Mouse (Mus musculus): ENCODE results near the gene Ugcg. TPM values are rescaled to one million over a fixed set of nuclear protein-coding genes. Genes with fewer than 3 reads are reported as not detected.
"Not testable (repeated sequence)": the region's sequence is repeated elsewhere in the genome, so short reads cannot be mapped to it uniquely, and the experiment has no call there.

Ugcg gene
- polyA plus RNA-seq, 1 experiment from 2014 or later = 9.9 TPM

- Histone ChIP-seq H3K27ac (replicated peaks) (no peak overlapping the region), H3K27me3 (ENCODE audit: low read depth, poor library complexity, severe bottlenecking) (peaks cover 57% of the 10 kb centered on the region), H3K4me3 (no peak overlapping the region), H3K4me1 (no peaks in the 10 kb centered on the region; the same call in 1 of the 2 replicates), H3K36me3 (no peaks in the 10 kb centered on the region), H3K9me3 (replicated peaks) (no peaks in the 10 kb centered on the region)
- no peak for DNase-seq (ENCODE audit: low spot score)
- WGBS = 93% methylated on average over 6 of the region's 6 CpGs
Measured at GRCm38 (mm10) chr4:59254397-59254796, 65.3 kb downstream of the Ugcg start.

DNA sequence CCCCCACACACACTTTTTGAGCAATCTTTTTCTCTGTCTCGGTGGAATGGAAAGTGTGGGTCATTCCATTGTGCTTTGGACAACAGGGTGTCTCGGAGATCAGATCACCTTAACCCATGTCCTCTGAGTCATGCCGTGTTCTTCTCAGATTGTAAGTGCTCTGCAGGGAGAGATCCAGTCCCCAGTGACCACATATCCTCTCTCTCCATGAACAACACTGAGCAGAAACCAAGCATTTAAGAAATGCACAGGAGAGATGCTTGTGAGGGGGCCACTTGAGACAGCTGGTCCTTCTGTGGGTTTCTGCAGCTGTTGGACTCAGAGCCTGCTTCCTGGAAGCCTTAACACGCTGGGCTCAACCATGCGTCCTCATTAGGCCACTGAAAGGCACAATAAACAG is 66.9 kb downstream of the Ugcg start:
- H3K27ac ChIP-seq (replicated peaks) = no peak overlapping the region
- H3K27me3 ChIP-seq (ENCODE audit: low read depth, poor library complexity, severe bottlenecking) = peaks cover 72% of the 10 kb centered on the region
- WGBS = 70% methylated on average over 5 of the region's 5 CpGs
- DNase-seq (ENCODE audit: low spot score) = no peak
- H3K4me1 ChIP-seq = no peaks in the 10 kb centered on the region; the same call in 1 of the 2 replicates
- H3K36me3 ChIP-seq = no peaks in the 10 kb centered on the region
- no peak overlapping the region for H3K4me3 ChIP-seq
- H3K9me3 ChIP-seq (replicated peaks) = no peaks in the 10 kb centered on the region

DNA sequence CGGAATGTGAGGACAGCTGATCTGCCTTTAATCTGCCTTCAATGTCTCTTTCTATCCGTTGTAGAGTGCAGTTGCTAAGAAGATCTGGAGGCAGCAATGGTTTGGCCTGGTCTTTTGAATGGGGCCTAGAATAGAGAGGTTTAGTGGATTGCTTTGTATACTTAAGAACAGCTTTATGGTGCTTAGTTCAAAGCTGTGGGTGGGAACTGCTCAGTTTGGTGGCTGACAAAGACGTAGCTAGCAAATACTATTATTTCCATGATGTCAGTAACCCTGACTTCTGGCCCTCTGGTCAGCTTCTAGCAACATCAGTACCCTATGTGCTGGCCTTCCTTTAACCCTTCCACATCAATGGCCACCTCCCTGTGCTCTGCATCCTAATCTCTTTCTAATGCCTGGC is 68.8 kb downstream of the Ugcg start:
- WGBS = 26% methylated on average over 3 of the region's 3 CpGs

GRCm38 (mm10) chr4:59258771-59259170 is 69.7 kb downstream of the Ugcg start:
- H3K27me3 ChIP-seq (ENCODE audit: low read depth, poor library complexity, severe bottlenecking) = peaks cover 71% of the 10 kb centered on the region
- 82% methylated on average over 2 of the region's 2 CpGs for WGBS
- H3K9me3 ChIP-seq (replicated peaks) = no peaks in the 10 kb centered on the region
- no peak overlapping the region for H3K4me3 ChIP-seq
- no peak for DNase-seq (ENCODE audit: low spot score)
- no peaks in the 10 kb centered on the region for H3K36me3 ChIP-seq
- no peak overlapping the region for H3K27ac ChIP-seq (replicated peaks)
- no peaks in the 10 kb centered on the region; the same call in 1 of the 2 replicates for H3K4me1 ChIP-seq

More for the DNA sequence above, 68.8 kb downstream of the Ugcg start:
- no peak for DNase-seq (ENCODE audit: low spot score)
- H3K27me3 ChIP-seq (ENCODE audit: low read depth, poor library complexity, severe bottlenecking) = peaks cover 68% of the 10 kb centered on the region
- no peaks in the 10 kb centered on the region for H3K36me3 ChIP-seq
- no peaks in the 10 kb centered on the region; the same call in 1 of the 2 replicates for H3K4me1 ChIP-seq
- no peaks in the 10 kb centered on the region for H3K9me3 ChIP-seq (replicated peaks)
- H3K4me3 ChIP-seq = no peak overlapping the region
- no peak overlapping the region for H3K27ac ChIP-seq (replicated peaks)

DNA sequence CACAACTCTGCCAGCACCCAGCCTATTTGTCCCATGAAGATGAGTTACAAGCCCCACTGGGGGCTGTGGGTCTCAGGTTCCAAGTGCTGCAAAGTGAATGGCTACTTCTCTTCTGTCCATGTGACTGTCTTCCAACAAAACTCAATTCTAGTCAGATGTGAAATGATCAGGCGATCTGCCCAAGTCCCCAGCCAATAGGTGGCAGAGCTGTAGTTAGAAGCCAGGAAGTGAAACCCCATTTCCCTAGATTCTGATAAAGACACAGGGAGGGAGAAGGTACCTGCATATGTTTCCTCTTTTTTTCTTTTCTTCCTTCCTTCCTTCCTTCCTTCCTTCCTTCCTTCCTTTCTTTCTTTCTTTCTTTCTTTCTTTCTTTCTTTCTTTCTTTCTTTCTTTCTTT is 70.7 kb downstream of the Ugcg start:
- Histone ChIP-seq H3K27ac (replicated peaks) (no peak overlapping the region), H3K9me3 (replicated peaks) (no peaks in the 10 kb centered on the region), H3K4me1 (no peaks in the 10 kb centered on the region; the same call in 1 of the 2 replicates), H3K4me3 (no peak overlapping the region), H3K36me3 (no peaks in the 10 kb centered on the region), H3K27me3 (ENCODE audit: low read depth, poor library complexity, severe bottlenecking) (peaks cover 64% of the 10 kb centered on the region)
- WGBS = 88% methylated on average over 1 of the region's 1 CpGs
- no peak for DNase-seq (ENCODE audit: low spot score)

GRCm38 (mm10) chr4:59260871-59261515 is 71.9 kb downstream of the Ugcg start:
- no peaks in the 10 kb centered on the region; the same call in 1 of the 2 replicates for H3K4me1 ChIP-seq
- H3K27ac ChIP-seq (replicated peaks) = no peak overlapping the region
- no peak overlapping the region for H3K4me3 ChIP-seq
- no peak for DNase-seq (ENCODE audit: low spot score)
- H3K27me3 ChIP-seq (ENCODE audit: low read depth, poor library complexity, severe bottlenecking) = peaks cover 57% of the 10 kb centered on the region
- 88% methylated on average over 13 of the region's 13 CpGs for WGBS
- H3K9me3 ChIP-seq (replicated peaks) = no peaks in the 10 kb centered on the region
- no peaks in the 10 kb centered on the region for H3K36me3 ChIP-seq

DNA sequence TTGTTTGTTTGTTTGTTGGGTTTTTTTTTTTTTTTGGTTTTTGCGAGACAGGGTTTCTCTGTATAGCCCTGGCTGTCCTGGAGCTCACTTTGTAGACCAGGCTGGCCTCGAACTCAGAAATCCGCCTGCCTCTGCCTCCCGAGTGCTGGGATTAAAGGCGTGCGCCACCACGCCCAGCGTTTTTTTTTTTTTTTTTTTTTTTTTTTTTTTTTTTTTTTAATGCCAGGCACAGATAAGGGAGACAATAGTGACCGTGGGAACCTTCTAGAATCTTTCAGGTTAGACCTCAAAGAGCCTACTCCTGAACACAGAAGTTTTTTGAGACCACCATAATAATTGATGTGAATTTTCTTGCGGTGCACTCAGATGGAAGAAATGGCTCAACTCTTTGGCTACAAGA is 72.5 kb downstream of the Ugcg start:
- not testable (repeated sequence) for H3K4me3 ChIP-seq; H3K36me3 ChIP-seq; H3K9me3 ChIP-seq (replicated peaks); DNase-seq (ENCODE audit: low spot score); H3K4me1 ChIP-seq; H3K27ac ChIP-seq (replicated peaks)
- 94% methylated on average over 4 of the region's 10 CpGs for WGBS
- H3K27me3 ChIP-seq (ENCODE audit: low read depth, poor library complexity, severe bottlenecking) = peaks cover 52% of the 10 kb centered on the region

DNA sequence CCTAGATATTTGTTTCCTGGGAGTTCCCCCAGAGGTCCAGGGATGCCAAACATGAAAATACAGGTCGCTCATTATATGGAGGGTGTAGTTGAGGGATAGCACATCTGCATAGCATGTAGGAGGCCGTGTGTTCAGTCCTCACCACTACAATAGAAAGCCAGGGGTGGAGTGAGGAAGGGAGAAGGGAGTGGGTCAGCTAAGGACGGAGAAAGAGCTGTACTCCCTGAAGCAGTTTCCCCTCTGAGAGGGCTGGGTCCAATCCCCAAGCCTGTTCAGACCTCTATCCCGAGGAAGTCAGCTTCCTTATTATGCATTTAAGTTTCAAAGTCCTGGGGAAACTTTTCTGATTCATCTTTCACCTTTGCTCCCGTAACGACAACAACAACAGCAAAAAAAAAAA is 73.1 kb downstream of the Ugcg start:
- Histone ChIP-seq H3K9me3 (replicated peaks) (no peaks in the 10 kb centered on the region), H3K4me3 (no peak overlapping the region), H3K4me1 (no peaks in the 10 kb centered on the region; the same call in 1 of the 2 replicates), H3K27ac (replicated peaks) (no peak overlapping the region), H3K27me3 (ENCODE audit: low read depth, poor library complexity, severe bottlenecking) (peaks cover 46% of the 10 kb centered on the region), H3K36me3 (no peaks in the 10 kb centered on the region)
- DNase-seq (ENCODE audit: low spot score) = no peak
- 84% methylated on average over 6 of the region's 6 CpGs for WGBS

DNA sequence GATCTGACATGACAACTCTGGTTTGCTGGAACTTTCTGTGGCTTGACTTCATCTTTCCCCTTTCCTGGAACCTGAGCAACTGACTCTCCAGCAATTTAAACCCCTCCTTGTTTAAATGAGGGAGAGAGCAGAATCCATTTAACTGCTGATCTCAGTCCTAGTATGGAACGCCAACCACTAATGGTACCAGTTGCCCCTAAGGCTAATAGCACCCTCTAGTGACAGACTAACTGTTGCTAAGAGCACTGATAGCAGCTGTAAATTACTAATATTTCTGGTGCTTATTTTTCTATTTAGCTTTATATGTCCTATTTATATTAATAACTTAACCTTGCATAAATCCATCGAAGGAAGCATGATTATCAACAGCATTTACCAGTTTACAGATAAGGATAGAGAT is 74.4 kb downstream of the Ugcg start:
- no peak for DNase-seq (ENCODE audit: low spot score)
- Histone ChIP-seq H3K36me3 (no peaks in the 10 kb centered on the region), H3K4me1 (no peaks in the 10 kb centered on the region), H3K9me3 (replicated peaks) (0 out of 2 replicates have a peak, but pooled peaks cover under 1% of the 10 kb centered on the region), H3K27ac (replicated peaks) (no peak overlapping the region), H3K27me3 (ENCODE audit: low read depth, poor library complexity, severe bottlenecking) (peaks cover 40% of the 10 kb centered on the region), H3K4me3 (no peak overlapping the region)
- WGBS = 97% methylated on average over 2 of the region's 2 CpGs

- no peak for DNase-seq (ENCODE audit: low spot score)
- WGBS = 91% methylated on average over 7 of the region's 7 CpGs
Measured at GRCm38 (mm10) chr4:59264611-59265095, 75.6 kb downstream of the Ugcg start.

GRCm38 (mm10) chr4:59265182-59265581 is 76.1 kb downstream of the Ugcg start:
- Histone ChIP-seq H3K36me3 (no peaks in the 10 kb centered on the region), H3K27me3 (ENCODE audit: low read depth, poor library complexity, severe bottlenecking) (peaks cover 22% of the 10 kb centered on the region), H3K27ac (replicated peaks) (no peak overlapping the region), H3K9me3 (replicated peaks) (0 out of 2 replicates have a peak, but pooled peaks cover 4% of the 10 kb centered on the region), H3K4me3 (no peak overlapping the region), H3K4me1 (no peaks in the 10 kb centered on the region)
- 81% methylated on average over 5 of the region's 5 CpGs for WGBS
- DNase-seq (ENCODE audit: low spot score) = no peak

More at GRCm38 (mm10) chr4:59264611-59265095, 75.6 kb downstream of the Ugcg start:
- no peaks in the 10 kb centered on the region for H3K36me3 ChIP-seq
- no peak overlapping the region for H3K27ac ChIP-seq (replicated peaks)
- 0 out of 2 replicates have a peak, but pooled peaks cover 4% of the 10 kb centered on the region for H3K9me3 ChIP-seq (replicated peaks)
- no peaks in the 10 kb centered on the region for H3K4me1 ChIP-seq
- H3K4me3 ChIP-seq = no peak overlapping the region
- H3K27me3 ChIP-seq (ENCODE audit: low read depth, poor library complexity, severe bottlenecking) = peaks cover 27% of the 10 kb centered on the region

GRCm38 (mm10) chr4:59265631-59266030 is 76.6 kb downstream of the Ugcg start:
- Histone ChIP-seq H3K27ac (replicated peaks) (no peak overlapping the region), H3K36me3 (no peaks in the 10 kb centered on the region), H3K27me3 (ENCODE audit: low read depth, poor library complexity, severe bottlenecking) (peaks cover 18% of the 10 kb centered on the region), H3K4me1 (no peaks in the 10 kb centered on the region), H3K9me3 (replicated peaks) (0 out of 2 replicates have a peak, but pooled peaks cover 4% of the 10 kb centered on the region), H3K4me3 (no peak overlapping the region)
- WGBS = 91% methylated on average over 5 of the region's 5 CpGs
- no peak for DNase-seq (ENCODE audit: low spot score)

Measured in midbrain, embryonic 10.5 days (tissue).